Mouse (Mus musculus) midbrain, embryonic 11.5 days (tissue): ENCODE results near the gene Gas8. TPM values are rescaled to one million over a fixed set of nuclear protein-coding genes. Genes with fewer than 3 reads are reported as not detected.
"Not testable (repeated sequence)": the region's sequence is repeated elsewhere in the genome, so short reads cannot be mapped to it uniquely, and the experiment has no call there.

Source experiments
- ATAC-seq: fragments of 200-750 bp; cut with Nextera tagmentation; 2 replicates; pipeline ENCODE4 v1.8.0; 2017; ENCODE audit warnings: moderate TSS enrichment, moderate library complexity; ENCODE audit not compliant: low FRiP score
- DNase-seq: peaks from one replicate; pipeline ENCODE4 v3.0.0; 2015; ENCODE audit warnings: low spot score; ENCODE audit errors: missing footprints
- H3K27ac ChIP-seq: fragments of 300-500 bp; sonication (generic); 2 replicates; pipeline ENCODE4 v1.5.1; 2014; ENCODE audit warnings: low read depth, low read length
- H3K27me3 ChIP-seq: fragments of 300-500 bp; sonication (generic); 2 replicates; pipeline ENCODE4 v1.6.1; 2014; ENCODE audit warnings: mild to moderate bottlenecking, low read length, moderate library complexity, mixed read lengths; ENCODE audit not compliant: control insufficient read depth, insufficient read depth
- H3K36me3 ChIP-seq: fragments of 300-500 bp; sonication (generic); 2 replicates; pipeline ENCODE4 v1.6.1; 2014; ENCODE audit warnings: mild to moderate bottlenecking, low read length, moderate library complexity, mixed read lengths; ENCODE audit not compliant: control insufficient read depth, insufficient read depth
- H3K4me1 ChIP-seq: fragments of 300-500 bp; sonication (generic); 2 replicates; pipeline ENCODE4 v1.6.1; 2014; ENCODE audit warnings: low read length; ENCODE audit not compliant: control insufficient read depth, insufficient read depth
- H3K4me2 ChIP-seq: fragments of 300-500 bp; sonication (generic); 2 replicates; pipeline ENCODE4 v1.6.1; 2014; ENCODE audit warnings: mild to moderate bottlenecking, moderate library complexity
- H3K4me3 ChIP-seq: fragments of 300-500 bp; sonication (generic); 2 replicates; pipeline ENCODE4 v1.5.1; 2014; ENCODE audit warnings: low read depth, low read length
- H3K9ac ChIP-seq: fragments of 300-500 bp; sonication (generic); 2 replicates; pipeline ENCODE4 v1.6.1; 2014; ENCODE audit warnings: low read length
- H3K9me3 ChIP-seq: fragments of 300-500 bp; sonication (generic); 2 replicates; pipeline ENCODE4 v1.6.1; 2016; ENCODE audit warnings: low read length; ENCODE audit not compliant: control insufficient read depth
- WGBS: fragments of 180-500 bp; shearing (Covaris S2); extraction: QIAGEN DNeasy Blood & Tissue Kit; methylation state at CpG from one replicate; pipeline ENCODE4 v1.1.7; 2014; 5-methylcytosine and 5-hydroxymethylcytosine counted together
- polyA plus RNA-seq: library from polyadenylated mRNA; unstranded; fragments of >200 nt; fragmentation: Nextera tagmentation; extraction: Ambion mirVana; gene quantifications from 2 replicates; pipeline ENCODE4 v1.2.1, GENCODE M21; 2014

Gene Gas8
- polyA plus RNA-seq, 1 experiment from 2014 or later: 43.1 TPM

GRCm38 (mm10) chr8:123507153-123507552, 11.5 kb upstream of the Gas8 start:
- 91% methylated on average over 5 of the region's 5 CpGs for WGBS
- H3K9me3 ChIP-seq: 0 out of 2 replicates have a peak, but pooled peaks cover 2% of the 10 kb centered on the region
- no peak overlapping the region for H3K27ac ChIP-seq
- no peaks in the 10 kb centered on the region for H3K27me3 ChIP-seq
- peaks cover 27% of the 10 kb centered on the region for H3K36me3 ChIP-seq
- no peak overlapping the region for H3K4me3 ChIP-seq
- H3K9ac ChIP-seq: no peak overlapping the region
- ATAC-seq (no peak), DNase-seq (no peak)
- H3K4me1 ChIP-seq: no peaks in the 10 kb centered on the region
- H3K4me2 ChIP-seq: no peak overlapping the region

DNA sequence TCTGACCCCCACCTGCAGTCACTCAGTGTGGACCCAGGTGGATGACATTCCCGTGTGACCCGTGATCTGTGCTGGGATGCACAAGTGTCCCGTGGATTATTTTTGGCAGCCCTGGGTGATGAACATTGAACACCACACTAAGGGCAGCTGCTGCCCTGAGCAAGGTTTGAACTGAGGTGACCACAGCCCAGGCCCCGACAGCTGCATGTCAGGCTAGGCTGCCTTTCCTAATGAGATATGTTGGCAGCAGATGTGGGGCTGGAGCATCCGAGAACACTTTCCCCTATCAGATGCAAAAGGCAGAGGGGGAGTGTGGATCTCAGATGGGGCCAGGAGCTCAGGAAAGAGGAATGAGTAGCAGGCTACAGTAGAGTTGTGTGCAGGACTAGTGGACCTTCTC, 7.8 kb upstream of the Gas8 start:
- ATAC-seq: no peak
- H3K4me2 ChIP-seq: no peak overlapping the region
- no peak overlapping the region for H3K27ac ChIP-seq
- 82% methylated on average over 5 of the region's 5 CpGs for WGBS
- no peak overlapping the region for H3K4me3 ChIP-seq
- no peak overlapping the region for H3K9ac ChIP-seq
- H3K9me3 ChIP-seq: no peaks in the 10 kb centered on the region
- no peaks in the 10 kb centered on the region; the same call in 1 of the 2 replicates for H3K27me3 ChIP-seq
- peaks cover 13% of the 10 kb centered on the region for H3K36me3 ChIP-seq
- no peak for DNase-seq
- 0 out of 2 replicates have a peak, but pooled peaks cover 4% of the 10 kb centered on the region for H3K4me1 ChIP-seq

- Histone ChIP-seq H3K27me3 (no peaks in the 10 kb centered on the region; the same call in 1 of the 2 replicates), H3K27ac (peak overlapping the region; percentile 87), H3K9me3 (no peaks in the 10 kb centered on the region), H3K4me3 (peak overlapping the region; percentile 75), H3K9ac (peak overlapping the region; percentile 82), H3K4me1 (peaks cover 5% of the 10 kb centered on the region), H3K4me2 (peak overlapping the region; percentile 83), H3K36me3 (no peaks in the 10 kb centered on the region)
- ATAC-seq: no peak
- 4% methylated on average over 9 of the region's 9 CpGs for WGBS
- DNase-seq: peak; percentile 93
These were observed 4.5 kb upstream of the Gas8 start for GRCm38 (mm10) chr8:123514136-123514535.

GRCm38 (mm10) chr8:123514781-123515539, 3.7 kb upstream of the Gas8 start, which contains the start of gene Dbndd1:
Gene Dbndd1 (minus strand): TSS chr8:123515463.
- Histone ChIP-seq H3K4me3 (peak within 1 kb of the TSS; percentile 75), H3K4me1 (peaks cover 11% of the 10 kb centered on the region), H3K9ac (peak within 1 kb of the TSS; percentile 82), H3K36me3 (no peaks in the 10 kb centered on the region), H3K9me3 (no peaks in the 10 kb centered on the region), H3K27me3 (no peaks in the 10 kb centered on the region; the same call in 1 of the 2 replicates), H3K27ac (peak within 1 kb of the TSS; percentile 87), H3K4me2 (peak within 1 kb of the TSS; percentile 83)
- WGBS: under 1% methylated on average over 53 of the region's 63 CpGs
- DNase-seq (peak; percentile 98), ATAC-seq (peak; percentile 78)

GRCm38 (mm10) chr8:123515540-123515897, 3.1 kb upstream of the Gas8 start:
- Histone ChIP-seq H3K9me3 (no peaks in the 10 kb centered on the region), H3K27me3 (no peaks in the 10 kb centered on the region; the same call in 1 of the 2 replicates), H3K36me3 (0 out of 2 replicates have a peak, but pooled peaks cover 2% of the 10 kb centered on the region), H3K27ac (no peak overlapping the region; the same call in 1 of the 2 replicates), H3K4me2 (peak overlapping the region; percentile 83), H3K4me3 (peak overlapping the region; percentile 75), H3K9ac (peak overlapping the region; percentile 47; the same call in 1 of the 2 replicates), H3K4me1 (peaks cover 11% of the 10 kb centered on the region)
- DNase-seq (peak; percentile 92), ATAC-seq (no peak)
- under 1% methylated on average over 11 of the region's 11 CpGs for WGBS

DNA sequence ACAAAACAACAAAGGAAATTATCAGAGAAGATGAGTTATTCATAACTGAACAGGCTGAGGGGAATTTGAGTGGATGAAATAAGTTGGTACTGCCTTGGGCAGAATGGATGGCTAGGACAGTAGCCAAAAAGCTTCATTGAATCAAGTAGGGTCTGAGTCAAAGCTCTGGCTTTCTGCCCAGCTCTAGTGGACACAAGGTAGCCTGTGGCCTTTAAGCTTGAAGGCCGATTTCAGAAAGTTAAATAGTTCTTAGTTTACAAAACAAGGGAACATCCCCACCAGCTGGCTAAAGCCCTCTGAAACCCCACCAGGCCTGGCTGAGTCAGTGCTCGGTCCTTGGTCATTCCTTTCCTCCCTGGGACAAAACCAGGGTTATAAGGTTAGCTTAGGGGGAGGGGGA, 2.0 kb upstream of the Gas8 start:
- no peak for ATAC-seq
- no peaks in the 10 kb centered on the region; the same call in 1 of the 2 replicates for H3K27me3 ChIP-seq
- no peak for DNase-seq
- H3K4me2 ChIP-seq: no peak overlapping the region
- no peaks in the 10 kb centered on the region for H3K9me3 ChIP-seq
- no peak overlapping the region for H3K27ac ChIP-seq
- WGBS: 28% methylated on average over 2 of the region's 2 CpGs
- H3K4me3 ChIP-seq: no peak overlapping the region
- H3K4me1 ChIP-seq: peaks cover 11% of the 10 kb centered on the region
- H3K9ac ChIP-seq: no peak overlapping the region
- peaks cover 5% of the 10 kb centered on the region; the same call in 1 of the 2 replicates for H3K36me3 ChIP-seq

GRCm38 (mm10) chr8:123518172-123518571, 462 bp upstream of the Gas8 start:
- H3K36me3 ChIP-seq: peaks cover 10% of the 10 kb centered on the region
- WGBS: 47% methylated on average over 10 of the region's 10 CpGs
- peak overlapping the region; percentile 76 for H3K4me3 ChIP-seq
- no peak for ATAC-seq
- peaks cover 11% of the 10 kb centered on the region for H3K4me1 ChIP-seq
- no peaks in the 10 kb centered on the region for H3K9me3 ChIP-seq
- peak overlapping the region; percentile 86 for H3K4me2 ChIP-seq
- no peak overlapping the region for H3K27ac ChIP-seq
- DNase-seq: no peak
- 0 out of 2 replicates have a peak overlapping the region, but pooled peaks have one; percentile 25 for H3K9ac ChIP-seq
- no peaks in the 10 kb centered on the region; the same call in 1 of the 2 replicates for H3K27me3 ChIP-seq

DNA sequence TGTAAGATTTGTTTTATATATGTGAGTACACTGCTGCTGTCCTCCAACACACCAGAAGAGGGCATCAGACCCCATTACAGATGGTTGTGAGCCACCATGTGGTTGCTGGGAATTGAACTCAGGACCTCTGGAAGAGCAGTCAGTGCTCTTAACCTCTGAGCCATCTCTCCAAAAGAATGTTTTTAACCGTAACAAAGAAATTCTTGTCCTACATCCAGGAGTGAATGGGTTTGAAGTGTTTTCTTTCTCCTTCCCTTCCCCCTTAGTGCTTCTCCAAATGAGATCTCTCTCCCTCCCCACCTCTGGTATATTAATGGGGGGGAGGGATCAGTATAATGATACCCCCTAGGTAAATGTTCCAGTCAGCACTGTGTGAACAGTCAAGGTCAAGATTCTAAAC, 1.4 kb downstream of the Gas8 start:
- WGBS: 83% methylated on average over 1 of the region's 1 CpGs
- H3K27me3 ChIP-seq, H3K4me2 ChIP-seq, H3K9me3 ChIP-seq, H3K9ac ChIP-seq, ATAC-seq, H3K4me1 ChIP-seq, H3K27ac ChIP-seq, H3K4me3 ChIP-seq, DNase-seq: not testable (repeated sequence)
- peaks cover 16% of the 10 kb centered on the region for H3K36me3 ChIP-seq

DNA sequence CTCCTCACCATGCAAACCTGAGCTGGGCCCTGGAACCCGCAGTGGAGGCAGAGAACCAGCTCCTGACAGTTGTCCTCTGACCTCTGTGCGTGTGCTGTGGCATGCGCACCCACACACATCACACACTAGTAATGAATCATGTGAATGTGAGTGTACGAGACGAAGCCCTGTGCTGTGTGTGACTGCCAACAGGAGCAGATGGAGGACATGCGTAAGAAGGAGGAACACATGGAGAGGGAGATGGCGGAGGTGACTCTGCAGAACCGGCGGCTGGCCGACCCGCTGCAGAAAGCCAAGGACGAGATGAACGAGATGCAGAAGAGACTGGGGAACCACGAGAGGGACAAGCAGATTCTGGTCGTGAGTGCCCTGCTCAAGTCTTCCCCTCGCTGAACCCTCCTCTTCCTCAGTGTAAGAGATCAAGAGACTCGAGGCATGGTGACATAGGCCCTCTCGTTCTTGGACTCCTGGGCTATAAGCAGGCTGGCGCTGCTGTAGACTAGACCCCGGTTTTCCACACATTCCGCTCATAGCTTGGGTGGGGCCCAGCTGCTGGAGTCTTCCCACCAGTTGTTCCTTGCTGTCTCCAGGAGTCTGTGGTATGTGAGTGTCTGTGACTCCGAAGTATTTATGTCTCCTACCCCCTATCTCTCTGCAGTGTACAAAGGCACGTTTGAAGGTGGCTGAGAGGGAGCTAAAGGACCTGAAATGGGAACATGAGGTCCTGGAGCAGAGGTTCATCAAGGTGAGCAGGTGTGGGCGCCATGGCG, 9.3 kb downstream of the Gas8 start:
- no peak overlapping the region for H3K27ac ChIP-seq
- DNase-seq (no peak), ATAC-seq (no peak)
- H3K36me3 ChIP-seq: peaks cover 43% of the 10 kb centered on the region
- no peaks in the 10 kb centered on the region for H3K9me3 ChIP-seq
- no peaks in the 10 kb centered on the region for H3K27me3 ChIP-seq
- H3K4me1 ChIP-seq: no peaks in the 10 kb centered on the region
- H3K9ac ChIP-seq: no peak overlapping the region
- no peak overlapping the region for H3K4me2 ChIP-seq
- WGBS: 94% methylated on average over 25 of the region's 25 CpGs
- no peak overlapping the region for H3K4me3 ChIP-seq
